Comparison of ENCODE assay signal across 33 mouse cellular contexts in genomic region chr5:131593261-131593660, GRCm38 (mm10).
"Had no signal": no experiment of that assay in that cellular context is flagged by ENCODE, and none has a peak within 500 bp of the region (broad histone marks: within the 10 kb centered on the region; RNA-seq: fewer than 3 reads in every experiment).

No protein-coding gene starts in this region.

- H3K36me3 ChIP-seq: heart, embryonic 10.5 days; heart, embryonic 12.5 days; heart, embryonic 13.5 days; heart, embryonic 15.5 days; hindbrain, embryonic 10.5 days; hindbrain, embryonic 12.5 days; hindbrain, embryonic 15.5 days; kidney, embryonic 15.5 days had no signal

- DNase-seq: heart, adult 2 months; heart, postnatal 10 days; heart, postnatal 14 days; heart, postnatal 36 days; heart, postnatal 4 days; kidney, adult 11 months; kidney, adult 18-20 months; kidney, adult 2 months; kidney, adult 8-10 months; kidney, adult 9 months; kidney, postnatal 10 days; kidney, postnatal 14 days; kidney, postnatal 25 days; kidney, postnatal 36 days; kidney, postnatal 4 days; layer of hippocampus, adult 9-11 months had no signal

- H3K4me2 ChIP-seq: heart, embryonic 11.5 days; heart, embryonic 12.5 days; heart, embryonic 13.5 days; heart, embryonic 15.5 days; hindbrain, embryonic 12.5 days; hindbrain, embryonic 13.5 days; hindbrain, embryonic 14.5 days; hindbrain, embryonic 15.5 days; kidney, embryonic 15.5 days had no signal

- H3K4me1 ChIP-seq: heart, embryonic 15.5 days had no signal

- ATAC-seq: hindbrain, embryonic 16.5 days; hindbrain, postnatal 0 days; inflammation-experienced regulatory T-cells, adult 6 months had no signal

- H3K9ac ChIP-seq: heart, embryonic 12.5 days; heart, embryonic 13.5 days; heart, embryonic 15.5 days; hindbrain, embryonic 12.5 days; hindbrain, embryonic 13.5 days; hindbrain, embryonic 14.5 days; hindbrain, embryonic 15.5 days; kidney, embryonic 15.5 days had no signal

- H3K4me3 ChIP-seq: heart, adult 2 months; heart, embryonic 10.5 days; heart, embryonic 12.5 days; heart, embryonic 13.5 days; heart, embryonic 15.5 days; hindbrain, embryonic 10.5 days; hindbrain, embryonic 12.5 days; hindbrain, embryonic 13.5 days; hindbrain, embryonic 15.5 days; kidney, embryonic 15.5 days; layer of hippocampus, adult 2 months; left cerebral cortex, adult 2 months had no signal

- H3K9me3 ChIP-seq: heart, embryonic 10.5 days; heart, embryonic 12.5 days; heart, embryonic 13.5 days; heart, embryonic 15.5 days; hindbrain, embryonic 10.5 days; hindbrain, embryonic 12.5 days; hindbrain, embryonic 13.5 days; hindbrain, embryonic 15.5 days; kidney, embryonic 15.5 days had no signal

- H3K27me3 ChIP-seq: hindbrain, embryonic 15.5 days had no signal

- H3K27ac ChIP-seq: heart, adult 2 months; heart, embryonic 10.5 days; heart, embryonic 13.5 days; heart, embryonic 15.5 days; hindbrain, embryonic 10.5 days; hindbrain, embryonic 12.5 days; hindbrain, embryonic 13.5 days; hindbrain, embryonic 14.5 days; hindbrain, embryonic 15.5 days; hindbrain, postnatal 0 days; kidney, embryonic 15.5 days; kidney, postnatal 0 days; layer of hippocampus, adult 2 months; left cerebral cortex, adult 2 months had no signal
